Mouse (Mus musculus) midbrain, embryonic 14.5 days (tissue): ENCODE measurements at regions not wholly inside any gene's neighbourhood (a gene's known extent, or its start where the extent isn't known, plus 50 kb on each side); places are given as distances from the start of the nearest gene placed in this dataset.

Experiments
- ATAC-seq: fragments of 200-750 bp; cut with Nextera tagmentation; 2 replicates; pipeline ENCODE4 v1.8.0; 2017; ENCODE audit warnings: moderate number of reproducible peaks, moderate library complexity; ENCODE audit not compliant: low FRiP score, low TSS enrichment
- DNase-seq: peaks from one replicate; pipeline ENCODE4 v3.0.0-alpha.2; 2015
- H3K27ac ChIP-seq: fragments of 300-500 bp; sonication (generic); replicated peaks from 2 replicates; pipeline ENCODE4 v1.5.1; 2014; ENCODE audit warnings: mild to moderate bottlenecking, low read depth, low read length, moderate library complexity
- H3K27me3 ChIP-seq: fragments of 300-500 bp; sonication (generic); 2 replicates; pipeline ENCODE4 v1.6.1; 2014; ENCODE audit warnings: low read length, control low read depth, mixed read lengths; ENCODE audit not compliant: control insufficient read depth, insufficient read depth
- H3K36me3 ChIP-seq: fragments of 300-500 bp; sonication (generic); 2 replicates; pipeline ENCODE4 v1.6.1; 2014; ENCODE audit warnings: low read length, control low read depth; ENCODE audit not compliant: control insufficient read depth, insufficient read depth
- H3K4me1 ChIP-seq: fragments of 300-500 bp; sonication (generic); 2 replicates; pipeline ENCODE4 v1.6.1; 2014; ENCODE audit warnings: mild to moderate bottlenecking, antibody characterized with exemption, low read length, control low read depth; ENCODE audit not compliant: control insufficient read depth, insufficient read depth
- H3K4me2 ChIP-seq: fragments of 300-500 bp; sonication (generic); 2 replicates; pipeline ENCODE4 v1.6.1; 2014; ENCODE audit warnings: mild to moderate bottlenecking, low read length, moderate library complexity
- H3K4me3 ChIP-seq: fragments of 300-500 bp; sonication (generic); replicated peaks from 2 replicates; pipeline ENCODE4 v1.5.1; 2014; ENCODE audit warnings: low read depth, low read length
- H3K9ac ChIP-seq: fragments of 300-500 bp; sonication (generic); replicated peaks from 2 replicates; pipeline ENCODE4 v1.6.1; 2014; ENCODE audit warnings: mild to moderate bottlenecking, low read length, moderate library complexity
- H3K9me3 ChIP-seq: fragments of 300-500 bp; sonication (generic); 2 replicates; pipeline ENCODE4 v1.6.1; 2016; ENCODE audit warnings: low read length, control low read depth, mixed read lengths; ENCODE audit not compliant: control insufficient read depth
- WGBS: fragments of 180-500 bp; shearing (Covaris S2); extraction: QIAGEN DNeasy Blood & Tissue Kit; methylation state at CpG from one replicate; pipeline ENCODE4 v1.1.7; 2014; 5-methylcytosine and 5-hydroxymethylcytosine counted together

- no peak overlapping the region for H3K9ac ChIP-seq
- no peaks in the 10 kb centered on the region for H3K27me3 ChIP-seq
- no peaks in the 10 kb centered on the region for H3K4me1 ChIP-seq
- no peak for DNase-seq
- H3K36me3 ChIP-seq: no peaks in the 10 kb centered on the region
- no peaks in the 10 kb centered on the region for H3K9me3 ChIP-seq
- no peak overlapping the region for H3K27ac ChIP-seq
- ATAC-seq: no peak
- H3K4me3 ChIP-seq: no peak overlapping the region
- no peak overlapping the region for H3K4me2 ChIP-seq
- 75% methylated on average over 3 of the region's 3 CpGs for WGBS
Observed at GRCm38 (mm10) chr3:52878334-52878733, 138.7 kb downstream of the Cog6 start.

- Histone ChIP-seq H3K9me3 (no peaks in the 10 kb centered on the region), H3K4me1 (no peaks in the 10 kb centered on the region), H3K27me3 (no peaks in the 10 kb centered on the region), H3K4me2 (no peak overlapping the region), H3K4me3 (no peak overlapping the region), H3K36me3 (no peaks in the 10 kb centered on the region), H3K9ac (no peak overlapping the region), H3K27ac (no peak overlapping the region)
- 94% methylated on average over 5 of the region's 5 CpGs for WGBS
- ATAC-seq (no peak), DNase-seq (no peak)
Observed at GRCm38 (mm10) chr3:52872260-52872659, 144.8 kb downstream of the Cog6 start.

- WGBS: 91% methylated on average over 8 of the region's 8 CpGs
- no peak overlapping the region for H3K4me2 ChIP-seq
- H3K4me1 ChIP-seq: no peaks in the 10 kb centered on the region
- H3K9ac ChIP-seq: no peak overlapping the region
- no peak for ATAC-seq
- no peaks in the 10 kb centered on the region for H3K36me3 ChIP-seq
- no peaks in the 10 kb centered on the region for H3K27me3 ChIP-seq
- no peak overlapping the region for H3K4me3 ChIP-seq
- DNase-seq: no peak
- H3K9me3 ChIP-seq: no peaks in the 10 kb centered on the region
- no peak overlapping the region for H3K27ac ChIP-seq
Observed at GRCm38 (mm10) chr3:52863146-52863849, 153.7 kb downstream of the Cog6 start.

DNA sequence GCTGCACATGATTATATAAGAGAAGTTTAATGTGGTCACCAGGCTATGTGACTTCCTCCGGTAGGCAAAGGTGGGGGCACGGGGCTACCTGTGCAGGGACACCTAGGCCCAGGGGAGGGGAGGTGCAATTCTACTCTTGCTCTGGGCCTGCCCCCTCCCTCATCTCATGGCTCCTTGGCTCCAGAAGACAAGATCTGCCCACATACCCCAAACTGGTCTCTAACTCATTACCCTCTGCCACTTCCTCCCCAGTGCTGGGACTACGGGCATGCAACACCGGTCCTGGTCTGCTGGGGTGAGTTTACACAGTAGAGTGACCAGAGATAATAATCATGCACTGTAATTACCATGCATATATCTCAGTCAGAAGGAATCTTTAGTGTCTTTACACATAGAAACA, 155.0 kb downstream of the Cog6 start:
- ATAC-seq (no peak), DNase-seq (no peak)
- no peak overlapping the region for H3K9ac ChIP-seq
- H3K27ac ChIP-seq: no peak overlapping the region
- 85% methylated on average over 4 of the region's 4 CpGs for WGBS
- H3K4me1 ChIP-seq: no peaks in the 10 kb centered on the region
- no peak overlapping the region for H3K4me2 ChIP-seq
- H3K4me3 ChIP-seq: no peak overlapping the region
- no peaks in the 10 kb centered on the region for H3K36me3 ChIP-seq
- H3K9me3 ChIP-seq: no peaks in the 10 kb centered on the region
- no peaks in the 10 kb centered on the region for H3K27me3 ChIP-seq

DNA sequence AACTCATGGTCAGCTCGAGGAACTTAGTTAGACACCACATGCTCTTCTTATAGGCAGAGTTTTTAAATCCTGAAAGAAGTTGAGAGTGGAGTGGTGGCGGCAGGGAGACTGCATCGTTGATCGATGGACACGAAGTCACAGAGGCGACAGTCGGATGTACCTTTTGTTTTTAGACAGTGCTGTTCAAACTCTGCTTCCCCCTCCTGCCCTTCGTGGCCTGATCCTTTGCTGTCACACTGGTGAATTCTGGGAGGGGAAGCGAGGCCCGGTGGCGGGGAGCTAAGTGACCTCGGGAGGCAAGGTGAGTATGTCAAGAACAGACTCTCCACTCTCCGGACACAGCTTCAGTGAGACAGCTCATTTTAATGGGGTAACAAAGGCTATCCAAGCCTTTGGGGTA, 155.5 kb downstream of the Cog6 start:
- DNase-seq (no peak), ATAC-seq (no peak)
- Histone ChIP-seq H3K27me3 (no peaks in the 10 kb centered on the region), H3K27ac (no peak overlapping the region), H3K36me3 (no peaks in the 10 kb centered on the region), H3K4me3 (no peak overlapping the region), H3K9me3 (no peaks in the 10 kb centered on the region), H3K9ac (no peak overlapping the region), H3K4me2 (no peak overlapping the region), H3K4me1 (no peaks in the 10 kb centered on the region)
- WGBS: 78% methylated on average over 13 of the region's 13 CpGs

DNA sequence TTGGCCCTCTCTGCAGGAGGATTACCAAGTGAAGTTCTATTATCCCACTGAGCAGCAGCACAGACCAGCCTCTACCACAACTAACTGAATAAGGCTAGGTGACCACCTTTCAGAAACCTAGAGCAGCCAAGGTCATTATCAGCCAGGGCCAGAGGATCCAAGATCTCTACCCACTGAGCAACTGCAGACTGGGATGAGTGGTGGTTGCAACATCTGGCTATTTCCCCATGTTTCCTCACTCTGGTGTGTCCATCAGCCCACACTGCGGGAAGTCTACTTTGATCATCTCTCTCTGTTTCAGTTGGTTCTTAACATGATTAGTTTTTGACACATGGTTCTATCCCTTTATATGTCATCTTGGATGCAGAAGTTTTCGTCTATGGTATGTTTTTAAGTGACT, 157.2 kb downstream of the Cog6 start:
- Histone ChIP-seq H3K27ac (no peak overlapping the region), H3K9ac (no peak overlapping the region)

GRCm38 (mm10) chr3:52859266-52859825, 157.7 kb downstream of the Cog6 start:
- H3K9me3 ChIP-seq: no peaks in the 10 kb centered on the region
- H3K27me3 ChIP-seq: no peaks in the 10 kb centered on the region
- H3K9ac ChIP-seq: no peak overlapping the region
- no peak overlapping the region for H3K27ac ChIP-seq
- DNase-seq: no peak
- no peaks in the 10 kb centered on the region for H3K36me3 ChIP-seq
- no peak overlapping the region for H3K4me3 ChIP-seq
- no peak overlapping the region for H3K4me2 ChIP-seq
- 94% methylated on average over 8 of the region's 8 CpGs for WGBS
- no peak for ATAC-seq
- no peaks in the 10 kb centered on the region for H3K4me1 ChIP-seq

More for the DNA sequence above, 157.2 kb downstream of the Cog6 start:
- Histone ChIP-seq H3K4me1 (no peaks in the 10 kb centered on the region), H3K36me3 (no peaks in the 10 kb centered on the region), H3K4me2 (no peak overlapping the region), H3K9me3 (no peaks in the 10 kb centered on the region), H3K27me3 (no peaks in the 10 kb centered on the region), H3K4me3 (no peak overlapping the region)
- no peak for DNase-seq
- no peak for ATAC-seq
- 65% methylated on average over 2 of the region's 2 CpGs for WGBS

GRCm38 (mm10) chr3:52858259-52858658, 158.8 kb downstream of the Cog6 start:
- no peak overlapping the region for H3K4me3 ChIP-seq
- no peak overlapping the region for H3K9ac ChIP-seq
- ATAC-seq (no peak), DNase-seq (no peak)
- H3K27me3 ChIP-seq: no peaks in the 10 kb centered on the region
- H3K4me1 ChIP-seq: no peaks in the 10 kb centered on the region
- H3K27ac ChIP-seq: no peak overlapping the region
- H3K9me3 ChIP-seq: no peaks in the 10 kb centered on the region
- 93% methylated on average over 9 of the region's 9 CpGs for WGBS
- H3K36me3 ChIP-seq: no peaks in the 10 kb centered on the region
- no peak overlapping the region for H3K4me2 ChIP-seq

- DNase-seq (no peak), ATAC-seq (no peak)
- Histone ChIP-seq H3K4me1 (no peaks in the 10 kb centered on the region), H3K4me3 (no peak overlapping the region), H3K4me2 (no peak overlapping the region), H3K9ac (no peak overlapping the region), H3K27me3 (no peaks in the 10 kb centered on the region), H3K27ac (no peak overlapping the region), H3K9me3 (no peaks in the 10 kb centered on the region), H3K36me3 (no peaks in the 10 kb centered on the region)
- WGBS: 59% methylated on average over 3 of the region's 3 CpGs
Observed at GRCm38 (mm10) chr3:52857076-52857475, 160.0 kb downstream of the Cog6 start.
